Mouse (Mus musculus) ES-Bruce4 (cell line): Measurements from ENCODE around the gene Lrrc1.

ENCODE experiments used
- CTCF ChIP-seq: IDR thresholded peaks from one replicate; pipeline ENCODE4 v1.8.1; 2011; ENCODE audit warnings: low read depth, low read length
- EP300 ChIP-seq: IDR thresholded peaks from 2 replicates; pipeline ENCODE4 v1.6.1; 2011; ENCODE audit warnings: low read depth, low read length; ENCODE audit not compliant: insufficient read depth

DNA sequence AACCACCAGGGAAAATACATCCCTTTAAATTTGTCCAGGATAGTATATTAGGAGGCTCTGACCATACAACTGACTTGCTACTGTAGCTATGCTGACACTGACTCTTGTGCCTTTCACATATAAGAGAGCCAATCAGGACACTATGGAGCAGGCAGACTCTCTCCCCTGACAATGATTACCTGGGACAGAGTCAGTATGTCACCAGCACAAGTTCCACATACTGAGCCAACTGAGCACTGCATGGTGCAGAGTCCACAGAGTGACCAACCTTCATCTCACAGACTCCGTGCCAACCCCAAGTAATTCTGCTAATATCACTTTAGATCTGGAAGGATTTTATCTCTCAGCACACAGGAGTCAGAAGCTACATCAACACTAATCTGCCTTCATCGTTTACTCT lies 85.3 kb downstream of the Lrrc1 start:
- TF ChIP-seq CTCF, result no peak
- TF ChIP-seq EP300, result no peak
